Mouse (Mus musculus) spleen, postnatal 10 days (tissue): ENCODE measurements around the gene Micu2.
A peak's percentile ranks its signal among the peaks of the same experiment; 100 is the strongest.

ENCODE experiments used
- DNase-seq, 2 experiments: peaks; one replicate each; pipeline ENCODE4 v3.0.0; 2021 to 2022; ENCODE audit warnings: low spot score in 2 of 2

Micu2 gene

GRCm38 (mm10) chr14:57894346-57894745 lies 104.7 kb downstream of the Micu2 start:
- DNase-seq: no peak

GRCm38 (mm10) chr14:57892961-57893360 lies 106.1 kb downstream of the Micu2 start:
- DNase-seq: no peak

GRCm38 (mm10) chr14:57890011-57890842 lies 108.8 kb downstream of the Micu2 start, which contains the start of gene Zdhhc20:
TSS of gene Zdhhc20 (minus strand) at chr14:57890276.
- peak; percentile 91 to 96 for DNase-seq

- peak in 1 of 2 experiments; percentile 64 for DNase-seq
Observed at GRCm38 (mm10) chr14:57889541-57890010, 109.5 kb downstream of the Micu2 start.

GRCm38 (mm10) chr14:57887171-57887570 lies 111.9 kb downstream of the Micu2 start:
- DNase-seq: no peak

- DNase-seq: no peak
Observed at GRCm38 (mm10) chr14:57886032-57886431, 113.0 kb downstream of the Micu2 start.

- DNase-seq: no peak
Observed at GRCm38 (mm10) chr14:57883341-57883740, 115.7 kb downstream of the Micu2 start.

GRCm38 (mm10) chr14:57882720-57883119 lies 116.3 kb downstream of the Micu2 start:
- no peak for DNase-seq

GRCm38 (mm10) chr14:57881793-57882192 lies 117.3 kb downstream of the Micu2 start:
- DNase-seq: no peak

- no peak for DNase-seq
Observed at GRCm38 (mm10) chr14:57881074-57881473, 118.0 kb downstream of the Micu2 start.

- no peak for DNase-seq
Observed at GRCm38 (mm10) chr14:57877921-57878320, 121.1 kb downstream of the Micu2 start.

GRCm38 (mm10) chr14:57866676-57867276 lies 132.3 kb downstream of the Micu2 start:
- no peak for DNase-seq
